Mouse (Mus musculus) stomach, embryonic 16.5 days (tissue): Measurements from ENCODE around the gene Mybph. TPM values are rescaled to one million over a fixed set of nuclear protein-coding genes. Genes with fewer than 3 reads are reported as not detected.

Experiments used
- ATAC-seq: fragments of 200-750 bp; cut with Nextera tagmentation; 2 replicates; pipeline ENCODE4 v1.8.0; 2017; ENCODE audit warnings: moderate number of reproducible peaks, moderate TSS enrichment; ENCODE audit not compliant: insufficient read depth, low FRiP score
- H3K27ac ChIP-seq: fragments of 300-500 bp; sonication (generic); 2 replicates; pipeline ENCODE4 v1.5.1; 2014; ENCODE audit warnings: low read length
- H3K27me3 ChIP-seq: fragments of 300-500 bp; sonication (generic); 2 replicates; pipeline ENCODE4 v1.6.1; 2014; ENCODE audit warnings: low read length, control low read depth, mixed read lengths; ENCODE audit not compliant: control insufficient read depth, insufficient read depth
- H3K36me3 ChIP-seq: fragments of 300-500 bp; sonication (generic); 2 replicates; pipeline ENCODE4 v1.6.1; 2014; ENCODE audit warnings: low read length; ENCODE audit not compliant: control insufficient read depth, insufficient read depth
- H3K4me1 ChIP-seq: fragments of 300-500 bp; sonication (generic); 2 replicates; pipeline ENCODE4 v1.6.1; 2014; ENCODE audit warnings: low read length, control low read depth, mixed read lengths; ENCODE audit not compliant: control insufficient read depth, insufficient read depth
- H3K4me2 ChIP-seq: fragments of 300-500 bp; sonication (generic); 2 replicates; pipeline ENCODE4 v1.6.1; 2014; ENCODE audit warnings: low read depth, low read length, mixed read lengths
- H3K4me3 ChIP-seq: fragments of 300-500 bp; sonication (generic); replicated peaks from 2 replicates; pipeline ENCODE4 v1.5.1; 2014; ENCODE audit warnings: mild to moderate bottlenecking, low read length
- H3K9ac ChIP-seq: fragments of 300-500 bp; sonication (generic); 2 replicates; pipeline ENCODE4 v1.6.1; 2014; ENCODE audit warnings: low read length
- H3K9me3 ChIP-seq: fragments of 300-500 bp; sonication (generic); replicated peaks from 2 replicates; pipeline ENCODE4 v1.6.1; 2016; ENCODE audit warnings: low read length, control low read depth; ENCODE audit not compliant: control insufficient read depth
- WGBS: fragments of 180-500 bp; shearing (Covaris S2); extraction: QIAGEN DNeasy Blood & Tissue Kit; methylation state at CpG from one replicate; pipeline ENCODE4 v1.1.7; 2014; 5-methylcytosine and 5-hydroxymethylcytosine counted together
- polyA plus RNA-seq: library from polyadenylated mRNA; unstranded; fragments of >200 nt; fragmentation: Nextera tagmentation; extraction: Ambion mirVana; gene quantifications from 2 replicates; pipeline ENCODE4 v1.2.1, GENCODE M21; 2015

Mybph gene
- polyA plus RNA-seq, 1 experiment from 2014 or later = 9.0 TPM

DNA sequence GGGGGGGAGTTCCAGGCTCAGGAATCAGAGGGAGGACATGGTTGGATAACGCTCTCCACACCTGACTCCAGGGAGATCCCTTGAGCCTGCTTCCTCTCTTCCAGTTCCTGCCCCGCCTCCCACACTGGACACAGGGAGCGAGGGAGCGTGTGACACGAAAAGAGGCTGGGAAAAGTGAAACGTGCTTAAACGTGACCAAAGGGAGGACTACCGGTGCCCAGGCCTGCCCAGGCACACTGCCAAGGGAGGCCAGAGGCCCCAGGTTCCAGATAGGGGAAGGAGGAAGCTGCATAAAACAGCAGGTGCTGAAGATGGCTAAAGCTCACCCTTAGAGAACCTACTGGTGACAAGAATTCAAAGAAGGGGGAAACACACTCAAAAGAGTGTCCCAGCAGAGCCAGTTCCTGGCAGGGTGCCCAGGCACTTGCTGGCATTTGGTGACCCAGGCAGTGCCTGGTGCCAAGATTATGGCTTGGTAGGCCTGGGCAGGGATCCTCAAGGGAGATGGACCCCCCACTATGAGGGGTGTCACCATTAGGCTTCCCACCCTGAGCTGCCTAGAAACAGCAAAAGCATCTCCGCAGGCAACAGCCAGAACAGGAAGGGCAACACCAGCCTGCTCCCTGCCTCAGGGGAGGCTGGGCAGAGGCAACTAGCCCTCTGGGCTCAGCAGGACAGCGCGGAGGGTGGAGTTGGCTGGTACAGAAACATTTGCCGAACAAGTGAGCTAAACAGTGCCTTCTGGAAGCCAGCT is 39.7 kb downstream of the Mybph start:
- peaks cover 26% of the 10 kb centered on the region for H3K27me3 ChIP-seq
- no peaks in the 10 kb centered on the region for H3K36me3 ChIP-seq
- peak overlapping the region; percentile 88 for H3K4me2 ChIP-seq
- peak; percentile 78 for ATAC-seq
- peaks cover 16% of the 10 kb centered on the region for H3K4me1 ChIP-seq
- no peaks in the 10 kb centered on the region for H3K9me3 ChIP-seq
- H3K4me3 ChIP-seq = peak overlapping the region; percentile 46
- WGBS = 46% methylated on average over 12 of the region's 12 CpGs
- H3K9ac ChIP-seq = peak overlapping the region; percentile 49; the same call in 1 of the 2 replicates
- peak overlapping the region; percentile 89 for H3K27ac ChIP-seq

GRCm38 (mm10) chr1:134233681-134234454 is 40.6 kb downstream of the Mybph start:
- no peak for ATAC-seq
- H3K27ac ChIP-seq = peak overlapping the region; percentile 89
- H3K36me3 ChIP-seq = no peaks in the 10 kb centered on the region
- peak overlapping the region; percentile 64 for H3K9ac ChIP-seq
- H3K4me2 ChIP-seq = peak overlapping the region; percentile 88
- H3K4me3 ChIP-seq = peak overlapping the region; percentile 46
- no peaks in the 10 kb centered on the region for H3K9me3 ChIP-seq
- peaks cover 26% of the 10 kb centered on the region for H3K27me3 ChIP-seq
- WGBS = 54% methylated on average over 19 of the region's 19 CpGs
- H3K4me1 ChIP-seq = peaks cover 16% of the 10 kb centered on the region

DNA sequence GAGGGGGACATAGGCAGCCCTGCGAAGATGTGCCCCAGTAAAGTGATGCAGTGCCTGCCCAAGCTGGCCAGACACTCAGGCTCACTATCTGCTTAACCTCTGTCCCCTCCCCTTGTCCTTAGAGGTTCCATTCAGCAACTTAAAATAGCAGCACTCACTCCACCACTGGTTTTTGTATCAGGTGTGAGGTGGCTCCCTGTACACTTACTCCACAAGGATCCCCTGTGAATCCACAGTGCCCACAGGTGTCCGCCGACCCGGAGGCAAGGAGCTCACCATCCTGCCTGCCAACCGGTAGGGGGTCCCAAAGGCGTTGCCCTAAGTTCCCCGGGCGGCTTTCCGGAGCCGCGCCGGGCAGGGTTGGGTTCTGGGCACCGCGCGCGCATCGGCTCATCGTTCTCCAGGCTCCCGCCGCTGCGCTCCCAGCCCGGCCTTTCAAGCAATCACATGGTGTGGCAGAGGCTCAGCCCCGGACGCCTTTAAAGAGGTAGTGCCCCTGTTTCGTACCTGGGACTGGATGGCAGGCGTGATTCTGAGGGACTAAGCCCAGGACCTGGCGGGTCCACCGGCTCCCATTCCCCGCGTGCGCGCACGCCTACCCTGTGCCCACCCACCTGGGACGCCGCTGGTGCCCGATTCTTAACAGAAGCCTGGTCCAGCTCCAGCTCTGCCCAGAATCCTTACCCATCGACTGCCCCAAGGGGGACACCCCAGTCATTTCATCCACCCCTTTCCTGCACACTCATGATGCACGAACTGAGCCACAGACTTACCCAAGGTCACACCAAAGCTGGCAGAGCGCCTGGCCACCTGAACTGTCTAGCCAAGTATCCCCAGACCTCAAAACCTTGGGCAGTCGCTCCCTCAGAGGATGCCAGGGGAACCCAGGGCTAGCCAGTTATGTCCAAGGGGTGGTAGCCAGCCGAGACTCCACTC is 41.5 kb downstream of the Mybph start:
- Histone ChIP-seq H3K4me3 (peak overlapping the region; percentile 46), H3K27me3 (peaks cover 26% of the 10 kb centered on the region), H3K9ac (peak overlapping the region; percentile 64), H3K4me2 (peak overlapping the region; percentile 88), H3K9me3 (no peaks in the 10 kb centered on the region), H3K4me1 (peaks cover 16% of the 10 kb centered on the region), H3K27ac (no peak overlapping the region; the same call in 1 of the 2 replicates), H3K36me3 (no peaks in the 10 kb centered on the region)
- ATAC-seq = peak; percentile 62; the same call in 1 of the 2 replicates
- 2% methylated on average over 41 of the region's 41 CpGs for WGBS

GRCm38 (mm10) chr1:134235391-134235921 is 42.2 kb downstream of the Mybph start, which contains the start of gene Adora1:
Adora1 (minus strand) TSS chr1:134235431.
- H3K4me2 ChIP-seq = peak within 1 kb of the TSS; percentile 88
- peak within 1 kb of the TSS; percentile 46 for H3K4me3 ChIP-seq
- H3K9ac ChIP-seq = peak within 1 kb of the TSS; percentile 64
- H3K9me3 ChIP-seq = no peaks in the 10 kb centered on the region
- WGBS = 1% methylated on average over 37 of the region's 37 CpGs
- H3K27me3 ChIP-seq = peaks cover 26% of the 10 kb centered on the region
- ATAC-seq = no peak
- peak within 1 kb of the TSS; percentile 14; the same call in 1 of the 2 replicates for H3K27ac ChIP-seq
- H3K4me1 ChIP-seq = peaks cover 16% of the 10 kb centered on the region
- H3K36me3 ChIP-seq = no peaks in the 10 kb centered on the region

DNA sequence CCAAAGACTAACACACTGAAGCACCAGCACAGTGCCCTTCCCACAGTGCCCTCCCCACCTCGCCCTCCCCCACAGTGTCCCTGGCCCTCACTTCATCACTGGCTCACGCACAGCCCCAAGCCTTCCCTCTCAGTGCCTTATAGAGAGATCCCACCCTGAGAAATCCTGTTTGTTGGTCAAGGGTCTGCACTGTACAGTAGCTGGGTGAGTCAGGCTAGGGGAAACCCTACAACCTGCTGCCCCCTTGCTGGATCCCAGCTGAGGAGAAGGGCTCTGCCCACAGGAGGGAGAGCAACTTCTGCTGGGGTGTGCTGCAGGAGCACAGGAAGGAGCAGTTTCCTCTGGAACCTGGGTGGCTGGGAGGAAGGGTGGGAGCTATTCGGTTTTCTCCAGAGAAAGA is 42.9 kb downstream of the Mybph start:
- Histone ChIP-seq H3K27me3 (peaks cover 26% of the 10 kb centered on the region), H3K4me2 (no peak overlapping the region), H3K4me1 (peaks cover 16% of the 10 kb centered on the region), H3K36me3 (no peaks in the 10 kb centered on the region), H3K4me3 (no peak overlapping the region), H3K9ac (0 out of 2 replicates have a peak overlapping the region, but pooled peaks have one; percentile 64), H3K27ac (no peak overlapping the region), H3K9me3 (no peaks in the 10 kb centered on the region)
- no peak for ATAC-seq
- WGBS = 45% methylated on average over 3 of the region's 3 CpGs

DNA sequence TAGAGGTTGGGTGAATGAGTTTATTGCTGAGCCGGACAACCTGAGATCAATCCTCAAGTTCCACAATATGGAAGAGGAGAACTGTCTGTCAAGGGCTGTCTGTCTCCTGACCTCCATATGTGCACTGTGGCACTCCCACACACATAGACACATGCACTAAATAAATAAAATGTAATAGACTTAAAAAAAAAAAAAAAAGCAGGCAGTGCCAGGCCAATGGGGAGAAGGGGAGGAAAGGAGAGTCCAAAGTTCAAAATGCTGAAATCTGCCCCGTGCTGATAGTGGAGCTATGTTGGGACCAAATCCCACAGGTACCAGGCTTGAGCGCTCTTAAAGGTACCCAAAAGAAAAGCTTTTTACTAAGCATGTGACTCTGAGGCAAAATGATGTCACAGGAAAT is 44.2 kb downstream of the Mybph start:
- no peaks in the 10 kb centered on the region for H3K36me3 ChIP-seq
- ATAC-seq = peak; percentile 31; the same call in 1 of the 2 replicates
- WGBS = 72% methylated on average over 3 of the region's 3 CpGs

DNA sequence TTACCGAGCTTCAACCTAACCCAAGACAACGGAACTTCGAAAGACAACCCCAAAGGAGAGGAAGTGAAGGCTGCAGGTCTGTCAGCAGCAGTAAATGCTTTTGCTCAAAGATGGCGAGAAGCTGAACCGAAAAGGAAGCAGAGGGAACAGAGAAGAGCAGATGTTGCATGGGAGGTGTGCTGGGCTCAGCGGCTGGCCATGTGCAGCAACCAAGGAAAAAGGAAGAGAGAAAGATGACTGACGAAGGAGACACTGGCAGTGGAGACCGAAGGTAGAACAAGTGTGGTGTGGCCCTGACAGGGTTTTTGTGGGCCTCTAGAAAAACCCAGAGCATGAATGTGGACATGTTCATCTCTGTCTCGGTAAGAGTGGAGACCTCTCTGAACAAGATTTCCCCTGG is 47.5 kb downstream of the Mybph start:
- Histone ChIP-seq H3K4me2 (no peak overlapping the region), H3K4me1 (peaks cover 18% of the 10 kb centered on the region), H3K36me3 (no peaks in the 10 kb centered on the region), H3K27me3 (peaks cover 11% of the 10 kb centered on the region; the same call in 1 of the 2 replicates), H3K9ac (no peak overlapping the region), H3K27ac (no peak overlapping the region), H3K4me3 (no peak overlapping the region), H3K9me3 (no peaks in the 10 kb centered on the region)
- 80% methylated on average over 9 of the region's 9 CpGs for WGBS
- no peak for ATAC-seq

More for the DNA sequence above, 44.2 kb downstream of the Mybph start:
- Histone ChIP-seq H3K27ac (peak overlapping the region; percentile 60), H3K4me2 (no peak overlapping the region), H3K9ac (no peak overlapping the region), H3K9me3 (no peaks in the 10 kb centered on the region), H3K4me1 (peaks cover 13% of the 10 kb centered on the region), H3K27me3 (peaks cover 27% of the 10 kb centered on the region), H3K4me3 (no peak overlapping the region)

GRCm38 (mm10) chr1:134241298-134241697 is 48.0 kb downstream of the Mybph start:
- Histone ChIP-seq H3K9ac (no peak overlapping the region), H3K9me3 (no peaks in the 10 kb centered on the region), H3K4me1 (peaks cover 13% of the 10 kb centered on the region), H3K36me3 (no peaks in the 10 kb centered on the region), H3K4me3 (no peak overlapping the region), H3K27ac (no peak overlapping the region), H3K27me3 (peaks cover 8% of the 10 kb centered on the region; the same call in 1 of the 2 replicates), H3K4me2 (no peak overlapping the region)
- ATAC-seq = no peak
- WGBS = 53% methylated on average over 8 of the region's 8 CpGs
